14 mouse cellular contexts compared by ENCODE assay signal in the genomic region with DNA sequence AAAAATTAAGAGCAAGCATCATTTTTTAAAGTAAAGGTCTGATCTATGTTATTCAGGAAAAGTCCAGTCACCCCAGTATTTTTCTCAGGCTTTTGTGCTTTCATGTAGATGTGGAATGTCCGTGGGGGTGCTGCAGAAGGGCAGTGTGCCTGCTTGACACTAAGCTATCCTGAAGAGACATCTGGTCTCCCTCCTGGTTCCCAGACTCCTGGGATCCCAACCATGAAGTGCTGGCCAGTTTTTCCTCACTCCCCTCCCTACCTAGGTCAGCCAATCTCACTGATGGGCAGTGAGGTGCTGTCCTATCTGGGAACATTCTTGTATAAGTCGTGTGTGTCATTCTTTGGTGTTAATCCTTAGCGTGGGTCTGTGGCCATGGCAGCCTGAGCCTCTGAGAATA.
"Had no signal": no experiment of that assay in that cellular context is flagged by ENCODE, and none has a peak within 500 bp of the region (broad histone marks: within the 10 kb centered on the region; RNA-seq: fewer than 3 reads in every experiment).

No protein-coding gene starts in this region.

- H3K4me1 ChIP-seq: liver, embryonic 15.5 days had no signal

- H3K27ac ChIP-seq: liver, embryonic 15.5 days had no signal

- H3K36me3 ChIP-seq: limb, embryonic 13.5 days; liver, embryonic 15.5 days; neural tube, embryonic 13.5 days had no signal

- H3K9ac ChIP-seq: limb, embryonic 13.5 days; liver, embryonic 15.5 days; neural tube, embryonic 13.5 days had no signal

- H3K4me2 ChIP-seq: limb, embryonic 13.5 days; liver, embryonic 11.5 days; liver, embryonic 15.5 days; midbrain, embryonic 11.5 days; neural tube, embryonic 13.5 days had no signal

- H3K9me3 ChIP-seq: limb, embryonic 13.5 days; liver, embryonic 15.5 days; neural tube, embryonic 13.5 days had no signal

- H3K4me3 ChIP-seq: limb, embryonic 13.5 days; liver, embryonic 15.5 days; neural tube, embryonic 13.5 days had no signal

- DNase-seq: kidney, postnatal 14 days; lung, adult 2 months; lung, postnatal 4 days; retina, postnatal 1 day; right cerebral cortex, postnatal 4 days; spleen, adult 18-20 months; thymus, adult 18-20 months; thymus, postnatal 14 days had no signal

- H3K27me3 ChIP-seq: liver, embryonic 15.5 days; neural tube, embryonic 13.5 days had no signal

- ATAC-seq: lung, postnatal 0 days had no signal
